ENCODE assay signal across 11 mouse cellular contexts in genomic region chr2:127590840-127591239, GRCm38 (mm10). TPM values are rescaled to one million over a fixed set of nuclear protein-coding genes. Genes with fewer than 3 reads are reported as not detected.
DNase-seq lines count a peak whose midpoint lies in the region; ATAC-seq lines count a peak whose summit lies in the region.
"Had no signal": no experiment of that assay in that cellular context is flagged by ENCODE, and none has a peak within 500 bp of the region (broad histone marks: within the 10 kb centered on the region; RNA-seq: fewer than 3 reads in every experiment).

No protein-coding gene starts in this region.

- WGBS in embryonic facial prominence, embryonic 14.5 days: 62% methylated on average over 4 of the region's 4 CpGs
- WGBS in embryonic facial prominence, embryonic 10.5 days: 75% methylated on average over 4 of the region's 4 CpGs
- 83% methylated on average over 4 of the region's 4 CpGs for WGBS in kidney, embryonic 14.5 days
- WGBS in limb, embryonic 13.5 days: 68% methylated on average over 4 of the region's 4 CpGs

- H3K36me3 ChIP-seq in embryonic facial prominence, embryonic 14.5 days (ENCODE audit: control insufficient read depth, insufficient read depth, low read length): peaks cover 41% of the 10 kb centered on the region
- H3K36me3 ChIP-seq in embryonic facial prominence, embryonic 10.5 days (replicated peaks): peaks cover 51% of the 10 kb centered on the region
- peaks cover 40% of the 10 kb centered on the region for H3K36me3 ChIP-seq in kidney, embryonic 14.5 days (ENCODE audit: control insufficient read depth, insufficient read depth, low read length)
- H3K36me3 ChIP-seq in limb, embryonic 13.5 days: peaks cover 44% of the 10 kb centered on the region

- no peak overlapping the region for H3K4me2 ChIP-seq in embryonic facial prominence, embryonic 14.5 days (ENCODE audit: low read depth, low read length)
- no peak overlapping the region for H3K4me2 ChIP-seq in kidney, embryonic 14.5 days (replicated peaks; ENCODE audit: low read depth, low read length)
- peak overlapping the region; percentile 27; the same call in 1 of the 2 replicates for H3K4me2 ChIP-seq in limb, embryonic 13.5 days (replicated peaks)
- H3K4me2 ChIP-seq: embryonic facial prominence, embryonic 13.5 days; midbrain, embryonic 12.5 days had no signal

- H3K27me3 ChIP-seq in embryonic facial prominence, embryonic 14.5 days (replicated peaks; ENCODE audit: control insufficient read depth, insufficient read depth, low read length): no peaks in the 10 kb centered on the region
- H3K27me3 ChIP-seq in embryonic facial prominence, embryonic 10.5 days (replicated peaks; ENCODE audit: low read depth, poor library complexity, severe bottlenecking): no peaks in the 10 kb centered on the region
- H3K27me3 ChIP-seq in kidney, embryonic 14.5 days (ENCODE audit: control insufficient read depth, insufficient read depth, low read length): no peaks in the 10 kb centered on the region
- no peaks in the 10 kb centered on the region for H3K27me3 ChIP-seq in limb, embryonic 13.5 days
- H3K27me3 ChIP-seq: embryonic facial prominence, embryonic 13.5 days had no signal

- H3K4me3 ChIP-seq in embryonic facial prominence, embryonic 14.5 days (ENCODE audit: low read depth, low read length): no peak overlapping the region
- no peak overlapping the region for H3K4me3 ChIP-seq in embryonic facial prominence, embryonic 10.5 days
- no peak overlapping the region for H3K4me3 ChIP-seq in kidney, embryonic 14.5 days (ENCODE audit: low read length)
- H3K4me3 ChIP-seq in limb, embryonic 13.5 days: no peak overlapping the region
- H3K4me3 ChIP-seq: embryonic facial prominence, embryonic 13.5 days; midbrain, embryonic 12.5 days had no signal

- 0 out of 2 replicates have a peak overlapping the region, but pooled peaks have one; percentile 14 for H3K9ac ChIP-seq in embryonic facial prominence, embryonic 14.5 days (ENCODE audit: low read depth, low read length)
- H3K9ac ChIP-seq in kidney, embryonic 14.5 days (ENCODE audit: low read depth, low read length): no peak overlapping the region
- no peak overlapping the region; the same call in 1 of the 2 replicates for H3K9ac ChIP-seq in limb, embryonic 13.5 days
- H3K9ac ChIP-seq: embryonic facial prominence, embryonic 13.5 days; midbrain, embryonic 12.5 days had no signal

- no peak overlapping the region for H3K27ac ChIP-seq in embryonic facial prominence, embryonic 14.5 days (replicated peaks; ENCODE audit: low read depth, low read length)
- no peak overlapping the region for H3K27ac ChIP-seq in embryonic facial prominence, embryonic 10.5 days (replicated peaks)
- H3K27ac ChIP-seq in kidney, embryonic 14.5 days (ENCODE audit: low read depth, low read length): no peak overlapping the region
- no peak overlapping the region for H3K27ac ChIP-seq in limb, embryonic 13.5 days
- H3K27ac ChIP-seq: embryonic facial prominence, embryonic 13.5 days; midbrain, embryonic 12.5 days had no signal

- no peak; the same call in 1 of the 2 replicates for ATAC-seq in embryonic facial prominence, embryonic 14.5 days (ENCODE audit: low read depth)
- no peak for ATAC-seq in kidney, embryonic 14.5 days (ENCODE audit: low FRiP score, low TSS enrichment)
- no peak for ATAC-seq in limb, embryonic 13.5 days (ENCODE audit: low FRiP score, low read depth)
- ATAC-seq in frontal cortex, adult (ENCODE audit: low TSS enrichment): no peak

- H3K9me3 ChIP-seq in embryonic facial prominence, embryonic 14.5 days (ENCODE audit: control insufficient read depth, low read length): no peaks in the 10 kb centered on the region
- H3K9me3 ChIP-seq in embryonic facial prominence, embryonic 10.5 days: no peaks in the 10 kb centered on the region
- H3K9me3 ChIP-seq in kidney, embryonic 14.5 days (ENCODE audit: control insufficient read depth, low read length): no peaks in the 10 kb centered on the region
- H3K9me3 ChIP-seq in limb, embryonic 13.5 days: no peaks in the 10 kb centered on the region
- H3K9me3 ChIP-seq: embryonic facial prominence, embryonic 13.5 days; midbrain, embryonic 12.5 days had no signal

- peak; percentile 54 for DNase-seq in embryonic facial prominence, embryonic 14.5 days (ENCODE audit: low spot score)
- DNase-seq in embryonic facial prominence, embryonic 10.5 days (ENCODE audit: low spot score): no peak
- DNase-seq in kidney, postnatal 14 days: peak; percentile 28
- peak; percentile 14 to 26 for DNase-seq in CD8-positive naive resting alpha-beta T cell, adult 2 months (ENCODE audit: low read depth in 2 of 2, low spot score in 2 of 2)
- no peak for DNase-seq in cerebellum, postnatal 36 days
- DNase-seq: cerebellum, adult 11 months had no signal

- H3K4me1 ChIP-seq in embryonic facial prominence, embryonic 14.5 days (ENCODE audit: control insufficient read depth, insufficient read depth, low read length): peaks cover 16% of the 10 kb centered on the region
- H3K4me1 ChIP-seq in embryonic facial prominence, embryonic 10.5 days: peaks cover 32% of the 10 kb centered on the region
- peaks cover 9% of the 10 kb centered on the region for H3K4me1 ChIP-seq in kidney, embryonic 14.5 days (ENCODE audit: control insufficient read depth, insufficient read depth, low read length)
- H3K4me1 ChIP-seq in limb, embryonic 13.5 days: peaks cover 31% of the 10 kb centered on the region

RNA-seq across cellular contexts. Expression of gene Mrps5, which starts 3.8 kb away (rescaled TPM):
- 109 and 113 TPM in 2 replicates for polyA plus RNA-seq in embryonic facial prominence, embryonic 14.5 days (2014; fragmentation: Nextera tagmentation; extraction: Ambion mirVana)
- 171 and 177 TPM in 2 replicates for polyA plus RNA-seq in embryonic facial prominence, embryonic 10.5 days (2016; fragmentation: Nextera tagmentation; extraction: Ambion mirVana)
- 142 and 146 TPM in 2 replicates for polyA plus RNA-seq in kidney, embryonic 14.5 days (2014; fragmentation: Nextera tagmentation; extraction: Ambion mirVana)
- 136 and 145 TPM in 2 replicates for polyA plus RNA-seq in limb, embryonic 13.5 days (2015; fragmentation: Nextera tagmentation; extraction: Ambion mirVana)

RNA-seq across cellular contexts. Expression of gene Zfp661, which starts 3.9 kb away (rescaled TPM):
- 4.0 and 5.1 TPM in 2 replicates for polyA plus RNA-seq in embryonic facial prominence, embryonic 14.5 days (2014; fragmentation: Nextera tagmentation; extraction: Ambion mirVana)
- 7.8 TPM in 2 replicates for polyA plus RNA-seq in embryonic facial prominence, embryonic 10.5 days (2016; fragmentation: Nextera tagmentation; extraction: Ambion mirVana)
- 2.8 and 5.7 TPM in 2 replicates for polyA plus RNA-seq in kidney, embryonic 14.5 days (2014; fragmentation: Nextera tagmentation; extraction: Ambion mirVana)
- 5.2 and 6.1 TPM in 2 replicates for polyA plus RNA-seq in limb, embryonic 13.5 days (2015; fragmentation: Nextera tagmentation; extraction: Ambion mirVana)

RNA-seq across cellular contexts. Expression of gene Prom2, which starts 49.6 kb away (rescaled TPM):
- 3.3 and 4.1 TPM in 2 replicates for polyA plus RNA-seq in embryonic facial prominence, embryonic 14.5 days (2014; fragmentation: Nextera tagmentation; extraction: Ambion mirVana)
- polyA plus RNA-seq in embryonic facial prominence, embryonic 10.5 days (2016; fragmentation: Nextera tagmentation; extraction: Ambion mirVana): 3.0 and 3.3 TPM in 2 replicates
- polyA plus RNA-seq in kidney, embryonic 14.5 days (2014; fragmentation: Nextera tagmentation; extraction: Ambion mirVana): 1.4 and 1.9 TPM in 2 replicates
- 1.8 and 2.3 TPM in 2 replicates for polyA plus RNA-seq in limb, embryonic 13.5 days (2015; fragmentation: Nextera tagmentation; extraction: Ambion mirVana)

Comparison
In these comparisons a context has a peak if more than half of its experiments do, and no peak if none do; other contexts are left out.
1. DNase-seq: peak in embryonic facial prominence, embryonic 14.5 days (single experiment), kidney, postnatal 14 days (single experiment) and CD8-positive naive resting alpha-beta T cell, adult 2 months (2 of 2); none in embryonic facial prominence, embryonic 10.5 days (single experiment) and cerebellum, postnatal 36 days (0 of 2).